Mouse (Mus musculus) monocyte, adult 5-6 weeks (primary cell): ENCODE results near the gene Hipk2. TPM values are rescaled to one million over a fixed set of nuclear protein-coding genes. Genes with fewer than 3 reads are reported as not detected.
A peak's percentile ranks its signal among the peaks of the same experiment; 100 is the strongest.

Experiments
- ATAC-seq: fragments of 153-309, 156-312 bp; replicated peaks from 2 replicates; pipeline ENCODE4 v1.8.0; 2017; ENCODE audit warnings: mild to moderate bottlenecking; ENCODE audit not compliant: low TSS enrichment, insufficient number of reproducible peaks, severe bottlenecking, poor library complexity, low FRiP score
- total RNA-seq: library from RNA; stranded (forward); fragments of 200-1000, 200-491, 200-594 nt; gene quantifications from 3 replicates; pipeline ENCODE4 v1.2.3, GENCODE M21; 2017

Hipk2 gene
- total RNA-seq, 1 experiment from 2014 or later, result 12.4 TPM

- peak; percentile 82 for ATAC-seq
These were observed 35.0 kb upstream of the Hipk2 start for GRCm38 (mm10) chr6:38910828-38911559.

DNA sequence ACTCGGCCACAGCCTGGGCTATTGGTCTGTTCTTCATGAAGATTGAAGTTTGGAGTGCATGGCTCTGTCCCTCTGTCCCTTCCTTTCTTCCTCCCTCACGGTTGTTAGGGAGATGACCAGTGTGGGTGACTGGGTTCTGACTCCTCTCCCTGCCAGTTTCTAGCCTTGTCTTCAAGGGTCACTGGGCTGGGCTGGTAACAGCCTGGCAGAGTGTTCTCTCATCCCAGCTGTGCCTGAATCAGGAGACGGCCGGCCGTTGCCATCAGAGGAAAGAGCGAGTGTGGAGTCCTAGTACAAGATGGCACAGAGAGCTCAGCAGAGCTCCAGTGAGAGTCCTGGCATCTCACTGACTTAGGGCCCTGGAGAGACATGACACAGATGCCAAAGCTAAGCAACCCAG lies 32.4 kb upstream of the Hipk2 start:
- ATAC-seq, result no peak

DNA sequence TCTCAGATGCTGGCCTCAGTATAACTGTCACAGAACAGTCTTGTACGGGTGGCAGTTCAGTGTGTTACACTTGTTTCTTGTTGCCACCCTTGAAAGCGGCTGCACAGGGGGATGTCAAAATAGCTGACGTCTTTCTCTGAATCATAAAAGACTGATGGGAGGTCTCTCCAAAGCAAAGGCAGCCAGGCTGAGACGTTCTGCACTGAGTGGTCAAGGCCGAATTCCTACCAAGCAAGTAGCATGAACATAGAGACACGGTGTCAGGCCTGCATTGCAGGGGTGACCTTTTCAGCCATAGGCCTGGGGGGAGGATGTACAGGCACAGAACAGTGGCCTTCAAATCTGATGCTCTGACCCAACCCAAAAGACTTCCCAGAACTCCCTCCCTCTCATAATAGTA lies 30.0 kb upstream of the Hipk2 start:
- no peak for ATAC-seq

DNA sequence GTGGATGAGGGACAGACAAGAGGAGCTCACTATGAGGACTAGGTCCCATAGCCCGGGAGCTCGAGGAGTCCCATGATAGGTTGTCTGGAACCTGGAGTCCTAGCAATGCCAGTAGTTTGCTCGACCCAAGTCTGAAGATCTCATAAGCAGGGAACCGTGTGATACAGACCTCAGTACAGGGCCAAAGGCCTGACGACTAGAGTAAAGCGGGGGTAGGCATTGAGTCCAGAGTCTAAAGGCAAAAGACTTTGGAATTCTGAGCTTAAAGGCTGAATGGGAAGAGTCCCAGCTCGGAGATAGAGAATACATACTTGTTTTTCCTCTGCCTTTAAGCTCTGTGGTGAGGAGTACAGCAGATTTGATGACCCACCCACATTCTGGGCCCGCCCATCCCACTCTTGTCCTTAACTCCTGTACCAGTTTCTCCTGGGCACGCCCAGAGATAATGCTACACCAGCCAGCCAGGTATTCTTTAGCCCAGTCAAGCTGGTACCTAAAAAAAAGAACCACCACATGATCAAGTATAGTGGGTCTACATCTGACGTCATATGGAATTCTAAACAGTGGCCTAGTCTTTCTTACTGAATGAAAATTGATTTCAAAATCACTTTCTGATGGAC lies 27.0 kb upstream of the Hipk2 start:
- ATAC-seq, result no peak

DNA sequence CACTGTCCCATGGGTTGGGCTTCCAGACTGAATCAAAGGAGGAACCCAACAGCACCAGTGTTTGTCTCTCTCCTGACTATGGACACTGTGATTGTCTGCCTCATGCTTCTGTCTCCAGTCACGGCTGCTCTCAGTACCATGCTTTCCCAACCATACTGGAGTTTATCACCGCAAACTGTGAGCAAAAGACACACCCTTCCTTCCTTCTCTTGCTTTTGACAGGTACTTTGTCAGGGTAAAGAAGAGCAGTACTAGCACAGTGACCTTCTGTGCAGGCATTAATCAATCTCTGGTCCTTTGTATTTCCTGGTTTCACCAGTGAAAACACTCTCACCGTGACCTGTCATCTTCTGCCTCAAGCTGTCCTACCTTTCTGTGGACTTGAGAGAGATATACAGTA lies 25.7 kb upstream of the Hipk2 start:
- ATAC-seq, result no peak

GRCm38 (mm10) chr6:38901152-38901551 lies 25.2 kb upstream of the Hipk2 start:
- ATAC-seq, result peak; percentile 51; the same call in 1 of the 2 replicates

DNA sequence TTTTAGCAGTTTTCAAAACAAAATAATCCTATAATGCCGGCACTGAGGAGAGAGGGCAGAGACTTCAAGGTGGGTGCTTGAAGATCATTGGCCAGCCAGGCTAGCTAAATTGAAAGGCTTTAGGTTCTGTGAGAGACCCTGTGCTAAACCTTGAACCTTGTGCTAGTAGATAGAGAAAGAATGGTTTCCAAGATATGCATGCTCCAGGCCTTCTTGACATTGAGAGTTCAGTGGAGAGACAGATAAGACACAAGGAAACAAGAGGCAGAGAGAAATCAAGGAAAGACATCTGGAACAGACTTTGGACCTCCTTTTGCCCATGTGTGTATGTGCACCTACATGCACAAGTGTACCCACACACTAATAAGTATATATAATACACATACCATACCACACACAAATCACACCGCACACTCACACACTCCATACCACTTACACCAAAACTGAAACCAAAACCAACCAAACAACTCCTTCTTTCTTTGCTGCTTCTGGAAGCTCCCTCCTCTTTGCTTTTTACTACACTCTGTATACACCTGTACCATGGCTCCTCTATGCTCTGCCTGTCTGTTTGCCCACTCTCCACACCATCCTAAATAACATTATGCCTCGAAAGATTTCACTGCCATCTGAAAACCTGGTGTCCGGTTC lies 24.6 kb upstream of the Hipk2 start:
- ATAC-seq, result no peak

- ATAC-seq, result peak; percentile 90
These were observed 24.1 kb upstream of the Hipk2 start for GRCm38 (mm10) chr6:38900073-38900472.

GRCm38 (mm10) chr6:38893615-38894014 lies 17.6 kb upstream of the Hipk2 start:
- no peak for ATAC-seq

- ATAC-seq, result no peak
These were observed 16.1 kb upstream of the Hipk2 start for GRCm38 (mm10) chr6:38892017-38892416.

GRCm38 (mm10) chr6:38889156-38889555 lies 13.2 kb upstream of the Hipk2 start:
- ATAC-seq, result no peak

GRCm38 (mm10) chr6:38887436-38887835 lies 11.5 kb upstream of the Hipk2 start:
- ATAC-seq, result no peak

DNA sequence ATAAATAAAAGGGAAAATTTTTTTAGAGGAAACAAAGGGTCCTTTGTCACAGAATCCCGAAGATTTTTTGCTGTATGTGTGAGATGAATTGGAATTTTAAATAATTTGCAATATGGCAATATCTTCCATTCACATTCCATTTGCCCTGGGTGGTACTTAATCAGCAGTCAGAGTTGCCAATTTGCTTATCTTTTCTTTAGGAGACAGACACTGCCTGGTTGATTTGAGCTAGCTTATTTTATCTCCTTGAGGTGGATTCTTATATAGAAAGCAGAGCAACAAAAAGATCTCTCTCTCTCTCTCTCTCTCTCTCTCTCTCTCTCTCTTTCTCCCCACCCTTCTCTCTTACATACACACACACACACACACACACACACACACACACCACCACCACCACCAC lies 9.2 kb upstream of the Hipk2 start:
- no peak for ATAC-seq

DNA sequence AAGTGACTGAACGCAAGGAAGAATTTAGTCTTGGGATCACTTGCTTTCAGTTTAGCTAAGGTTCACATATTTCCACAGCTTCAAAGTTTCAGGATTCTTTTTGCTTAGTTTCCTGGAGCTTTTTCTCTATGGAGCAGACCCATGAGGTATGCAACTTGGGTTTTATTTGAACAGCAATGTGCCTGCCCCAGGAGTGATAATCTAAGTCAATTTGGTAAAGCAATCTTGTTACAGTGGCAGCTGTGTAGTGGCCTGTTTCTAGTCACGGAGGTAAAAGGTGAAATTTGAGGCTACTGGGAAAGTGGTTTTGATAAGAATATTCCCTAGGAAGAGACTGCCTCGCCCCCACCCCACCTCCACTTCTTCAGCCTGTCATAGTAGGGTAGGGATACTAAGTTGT lies 8.5 kb upstream of the Hipk2 start:
- no peak for ATAC-seq

GRCm38 (mm10) chr6:38882728-38883171 lies 6.8 kb upstream of the Hipk2 start:
- ATAC-seq, result no peak

DNA sequence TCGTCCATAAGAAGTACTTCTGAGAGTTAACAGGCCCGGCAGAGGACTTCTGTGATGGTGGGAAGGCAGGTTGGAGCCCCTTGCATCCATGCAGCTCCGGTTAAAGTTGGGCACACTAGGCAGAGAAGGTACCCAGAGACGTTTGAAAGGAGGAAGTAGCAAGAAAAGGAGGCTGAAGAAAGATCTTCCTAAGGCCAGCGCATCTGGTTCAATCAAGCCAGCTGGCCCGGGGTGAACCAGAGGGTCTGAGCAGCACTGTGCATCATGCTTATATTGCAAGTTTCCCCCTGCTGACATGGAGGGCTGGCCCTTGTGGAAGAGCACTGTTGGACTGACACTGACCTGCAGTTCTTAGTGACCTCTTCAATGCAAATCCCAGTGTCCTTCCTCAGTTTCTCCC lies 6.0 kb upstream of the Hipk2 start:
- no peak for ATAC-seq

- ATAC-seq, result no peak
These were observed 5.5 kb upstream of the Hipk2 start for GRCm38 (mm10) chr6:38881468-38881867.

- no peak for ATAC-seq
These were observed 1.7 kb upstream of the Hipk2 start for GRCm38 (mm10) chr6:38877674-38878073.

- no peak for ATAC-seq
These were observed 501 bp downstream of the Hipk2 start, which contains the start of gene Tbxas1 for GRCm38 (mm10) chr6:38875258-38876070. Gene Tbxas1, plus strand, starts transcription at chr6:38875404.
